ENCODE assay signal across 16 mouse cellular contexts in genomic region chr4:117274720-117275119, GRCm38 (mm10). TPM values are rescaled to one million over a fixed set of nuclear protein-coding genes. Genes with fewer than 3 reads are reported as not detected.
"Had no signal": no experiment of that assay in that cellular context is flagged by ENCODE, and none has a peak within 500 bp of the region (broad histone marks: within the 10 kb centered on the region; RNA-seq: fewer than 3 reads in every experiment).

No protein-coding gene starts in this region.

- DNase-seq: liver, embryonic 13.5 days; liver, postnatal 0 days; lung, embryonic 14.5 days; right cerebral cortex, postnatal 14 days; thymus, adult 2 months; thymus, postnatal 25 days; thymus, postnatal 4 days had no signal

- H3K4me3 ChIP-seq: liver, embryonic 13.5 days; liver, embryonic 15.5 days; megakaryocyte, embryonic 14.5 days; midbrain, embryonic 13.5 days; midbrain, embryonic 15.5 days; neural tube, embryonic 12.5 days; stomach, embryonic 15.5 days had no signal

- H3K27me3 ChIP-seq: liver, embryonic 13.5 days; liver, embryonic 15.5 days; megakaryocyte, embryonic 14.5 days; neural tube, embryonic 12.5 days; stomach, embryonic 15.5 days had no signal

- H3K9ac ChIP-seq: liver, embryonic 13.5 days; liver, embryonic 15.5 days; liver, postnatal 0 days; lung, embryonic 14.5 days; midbrain, embryonic 13.5 days; midbrain, embryonic 15.5 days; neural tube, embryonic 12.5 days; stomach, embryonic 15.5 days had no signal

- H3K4me1 ChIP-seq: liver, embryonic 13.5 days; megakaryocyte, embryonic 14.5 days had no signal

- ATAC-seq: liver, postnatal 0 days; midbrain, embryonic 13.5 days; midbrain, embryonic 15.5 days had no signal

- H3K9me3 ChIP-seq: liver, embryonic 15.5 days; midbrain, embryonic 15.5 days; stomach, embryonic 15.5 days had no signal

- H3K4me2 ChIP-seq: liver, embryonic 13.5 days; liver, embryonic 15.5 days; lung, embryonic 14.5 days; midbrain, embryonic 11.5 days; midbrain, embryonic 13.5 days; midbrain, embryonic 15.5 days; neural tube, embryonic 12.5 days; stomach, embryonic 15.5 days had no signal

- H3K27ac ChIP-seq: liver, embryonic 13.5 days; liver, embryonic 15.5 days; macrophage; midbrain, embryonic 13.5 days; midbrain, embryonic 15.5 days; neural tube, embryonic 12.5 days; stomach, embryonic 15.5 days; stomach, postnatal 0 days had no signal

RNA-seq across cellular contexts. Expression of gene Armh1, which starts 22.8 kb away (rescaled TPM):
- polyA plus RNA-seq: liver, embryonic 13.5 days; liver, postnatal 0 days; macrophage had no signal
